Mouse (Mus musculus): ENCODE results near the gene Mtch1.
"Not testable (repeated sequence)": the region's sequence is repeated elsewhere in the genome, so short reads cannot be mapped to it uniquely, and the experiment has no call there.

Gene Mtch1

GRCm38 (mm10) chr17:29361982-29362691, 14.4 kb upstream of the Mtch1 start:
- peak; percentile 45 for DNase-seq (ENCODE audit: low read depth, low spot score)

- no peak for DNase-seq (ENCODE audit: low read depth, low spot score)
These were observed 13.1 kb upstream of the Mtch1 start, which contains the start of gene Fgd2 for GRCm38 (mm10) chr17:29360761-29361221. TSS of gene Fgd2 (plus strand) at chr17:29360914.

DNA sequence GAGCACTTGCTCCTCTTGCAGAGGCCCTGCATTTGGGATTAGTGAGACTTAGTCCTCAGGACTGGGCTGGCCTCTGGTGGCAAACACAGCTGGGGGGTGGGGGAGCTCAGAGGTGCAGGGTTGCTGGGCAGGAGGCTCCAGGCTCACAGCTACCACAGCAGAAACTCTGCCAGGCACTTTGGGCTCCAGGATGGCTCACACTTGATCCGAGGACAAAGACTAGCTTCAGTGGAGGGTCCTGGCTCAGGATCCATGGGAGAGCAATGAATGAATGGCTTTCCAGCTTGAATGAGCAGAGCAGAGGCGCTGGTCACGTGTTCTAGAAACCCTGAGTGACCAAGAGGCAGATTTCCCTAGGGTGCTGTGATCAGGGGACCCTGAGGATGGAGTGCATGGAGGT, 11.2 kb upstream of the Mtch1 start:
- DNase-seq (ENCODE audit: low read depth, low spot score) = no peak

GRCm38 (mm10) chr17:29356882-29357281, 9.1 kb upstream of the Mtch1 start:
- no peak for DNase-seq (ENCODE audit: low read depth, low spot score)

DNA sequence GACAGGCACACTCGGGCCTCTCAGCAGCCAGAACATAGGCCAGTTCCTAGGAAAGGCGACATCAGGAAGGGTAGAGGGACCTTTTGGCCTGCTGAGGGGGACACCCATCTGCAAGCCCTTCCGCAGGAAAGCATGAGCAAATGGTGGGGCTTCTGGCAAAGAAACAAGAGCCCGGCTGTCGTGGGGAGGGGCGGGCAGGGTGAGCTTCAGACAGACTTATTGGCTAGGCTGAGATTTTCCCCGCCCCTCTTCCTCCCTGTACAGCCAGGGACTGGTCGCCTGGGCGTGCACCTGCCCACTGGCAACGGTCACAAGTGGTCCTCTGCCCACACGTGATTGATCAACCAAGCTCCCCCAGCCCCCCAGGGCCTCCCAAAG, 8.7 kb upstream of the Mtch1 start:
- DNase-seq (ENCODE audit: low read depth, low spot score) = no peak

DNA sequence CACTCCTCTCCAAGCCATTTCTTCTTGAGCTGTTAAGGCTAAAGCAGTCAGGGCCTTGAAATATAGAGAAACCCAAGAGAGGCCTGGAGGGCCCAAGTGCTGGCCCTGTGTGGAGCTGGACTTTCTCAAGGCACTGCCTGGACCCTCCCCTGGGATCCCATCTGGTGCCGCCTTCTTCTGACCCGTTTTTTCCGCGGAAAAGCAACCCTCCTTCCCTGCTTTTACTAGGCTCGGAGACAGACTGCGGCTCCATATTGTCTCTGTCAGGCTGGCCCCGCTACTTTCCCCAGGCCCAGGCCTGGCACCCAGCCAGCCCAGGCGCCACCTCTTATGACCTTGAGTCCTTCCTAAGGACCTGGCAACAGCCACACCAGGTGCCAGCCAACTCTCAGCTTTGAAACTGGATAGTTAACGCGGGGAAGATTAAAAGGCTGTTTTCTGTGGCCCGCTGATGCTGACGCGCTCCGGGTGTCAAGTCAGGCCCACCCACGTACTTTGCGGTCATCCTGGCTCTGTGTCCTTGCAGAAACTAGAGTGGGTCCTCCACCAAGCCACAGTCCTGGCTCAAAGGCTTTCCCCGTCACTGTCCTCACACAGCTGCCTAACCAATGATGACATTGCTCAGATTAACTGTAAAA, 8.2 kb upstream of the Mtch1 start:
- DNase-seq (ENCODE audit: low read depth, low spot score) = no peak

- no peak for DNase-seq (ENCODE audit: low read depth, low spot score)
These were observed 7.7 kb upstream of the Mtch1 start for GRCm38 (mm10) chr17:29355461-29355840.

DNA sequence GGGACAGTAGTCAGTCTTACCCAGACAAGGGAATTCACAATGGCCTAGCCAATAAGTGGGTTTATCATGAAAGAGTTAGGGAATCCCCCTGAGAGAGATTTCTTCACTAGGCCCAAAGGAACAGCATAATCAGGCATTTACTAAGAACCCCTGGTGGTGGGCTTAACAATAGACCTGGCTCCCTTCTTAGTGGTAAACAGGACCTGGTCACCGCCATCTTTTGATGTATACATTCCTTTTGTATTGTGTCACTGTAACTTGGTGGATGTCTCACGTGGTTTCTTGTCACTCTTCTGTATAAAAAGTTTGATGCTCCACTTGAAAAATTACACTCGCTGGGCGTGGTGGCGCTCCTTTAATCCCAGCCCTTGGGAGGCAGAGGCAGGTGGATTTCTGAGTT, 3.3 kb upstream of the Mtch1 start:
- not testable (repeated sequence) for DNase-seq (ENCODE audit: low read depth, low spot score)

- DNase-seq (ENCODE audit: low read depth, low spot score) = no peak
These were observed 1.3 kb upstream of the Mtch1 start for GRCm38 (mm10) chr17:29348996-29349395.

DNA sequence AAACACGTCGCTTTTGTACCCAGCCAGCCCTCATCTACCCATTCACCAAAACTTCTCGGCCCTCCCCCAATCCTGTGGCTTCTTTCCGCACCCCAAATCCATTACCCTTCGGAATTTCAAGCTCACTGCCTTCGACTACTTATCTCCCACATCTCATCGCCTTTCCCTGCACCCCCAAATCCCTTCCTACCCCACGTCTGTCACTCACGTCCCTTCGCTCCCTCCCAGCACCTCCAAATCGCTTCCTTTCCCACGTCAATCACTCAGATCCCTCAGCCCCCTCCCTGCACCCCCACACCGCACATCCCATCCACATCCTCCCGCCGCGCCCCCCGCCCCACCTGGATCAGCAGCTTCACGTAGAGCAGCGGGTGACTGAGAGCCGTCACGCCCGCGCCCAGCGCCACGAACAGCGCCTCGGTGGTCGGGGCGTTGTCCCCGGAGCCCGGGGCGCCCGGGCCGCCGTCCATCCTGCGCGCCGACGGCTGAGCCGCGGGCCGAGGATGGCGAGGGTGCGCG, 549 bp downstream of the Mtch1 start:
- DNase-seq (ENCODE audit: low read depth, low spot score) = no peak

GRCm38 (mm10) chr17:29346496-29347125, 1.1 kb downstream of the Mtch1 start:
- peak; percentile 43 for DNase-seq (ENCODE audit: low read depth, low spot score)

DNA sequence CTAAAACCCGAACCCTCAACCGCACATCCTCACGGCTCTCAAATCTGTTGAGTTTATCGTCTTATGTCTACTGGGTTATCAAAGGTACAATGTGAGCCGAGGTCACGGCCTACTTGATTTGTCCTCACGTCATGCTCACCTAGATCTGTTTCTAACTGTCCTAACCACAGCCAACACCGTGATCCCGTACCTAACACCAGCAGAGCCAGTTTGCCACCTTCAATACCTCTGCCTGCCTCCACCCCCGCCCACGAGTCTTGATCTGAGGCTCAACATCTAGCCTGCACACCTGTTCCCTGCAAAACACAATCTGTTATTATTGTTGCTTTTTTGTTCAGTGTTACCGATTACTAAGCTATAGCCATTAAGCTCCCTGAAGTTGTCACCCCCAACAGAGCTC, 2.5 kb downstream of the Mtch1 start:
- no peak for DNase-seq (ENCODE audit: low read depth, low spot score)

DNA sequence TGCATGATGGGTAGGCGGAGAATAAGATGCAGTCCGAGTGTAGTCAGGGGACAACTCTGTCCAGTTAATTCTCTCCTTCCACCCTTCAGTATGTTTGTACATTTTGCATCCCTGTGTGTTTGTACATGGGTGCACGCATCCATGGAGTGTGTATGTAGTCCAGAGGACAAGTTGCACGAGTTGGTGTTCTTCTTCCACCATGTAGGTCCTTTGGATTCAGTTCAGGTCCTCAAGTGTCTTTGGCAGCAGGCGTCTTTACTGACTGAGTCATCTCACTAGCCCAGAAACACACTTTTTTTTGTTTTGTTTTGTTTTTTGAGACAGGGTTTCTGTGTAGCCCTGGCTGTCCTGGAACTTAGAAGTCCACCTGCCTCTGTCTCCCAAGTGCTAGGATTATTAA, 4.5 kb downstream of the Mtch1 start:
- DNase-seq (ENCODE audit: low read depth, low spot score) = no peak

- no peak for DNase-seq (ENCODE audit: low read depth, low spot score)
These were observed 5.5 kb downstream of the Mtch1 start for GRCm38 (mm10) chr17:29342010-29342910.

GRCm38 (mm10) chr17:29341591-29342003, 6.1 kb downstream of the Mtch1 start:
- peak; percentile 70 for DNase-seq (ENCODE audit: low read depth, low spot score)

DNA sequence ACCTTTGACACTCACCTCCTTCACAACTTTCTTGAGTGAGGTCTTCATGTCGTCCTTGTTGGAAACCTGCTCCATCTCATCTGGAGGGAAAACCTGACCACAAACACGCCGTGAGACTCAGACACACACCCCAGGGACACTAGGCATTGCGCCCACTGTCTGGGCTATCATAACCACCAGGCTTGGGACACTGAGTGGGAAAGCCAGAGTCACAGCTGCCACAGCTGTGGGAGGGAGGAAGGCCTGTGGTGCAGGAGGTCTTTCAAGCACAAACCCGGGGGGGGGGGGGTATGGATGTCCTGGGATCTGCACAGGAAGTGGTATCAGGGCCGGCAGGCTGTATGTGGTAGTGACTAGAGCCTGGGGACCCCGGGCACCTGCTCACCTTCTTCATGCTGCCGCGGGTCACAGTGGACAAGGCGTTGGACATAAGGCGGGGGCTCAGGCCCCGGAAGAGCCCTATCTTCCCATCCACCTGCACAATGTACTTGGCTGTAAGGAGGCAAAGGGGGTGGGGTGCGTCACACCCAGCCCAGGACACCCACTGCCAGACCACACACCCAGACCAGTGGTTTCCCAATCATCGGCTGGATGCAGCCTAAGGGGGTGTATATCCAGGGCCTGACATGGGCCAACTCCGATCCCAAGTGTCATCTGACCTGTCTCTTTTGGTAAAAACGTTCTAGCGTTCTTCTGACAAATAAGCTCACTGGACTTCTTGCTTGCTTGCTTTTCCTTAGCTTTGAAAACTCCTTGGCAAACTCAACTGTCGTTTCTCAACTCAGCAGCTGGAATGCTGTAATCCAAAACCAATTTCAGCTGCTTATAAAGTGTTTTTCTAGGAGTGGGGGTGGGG, 7.1 kb downstream of the Mtch1 start:
- no peak for DNase-seq (ENCODE audit: low read depth, low spot score)

DNA sequence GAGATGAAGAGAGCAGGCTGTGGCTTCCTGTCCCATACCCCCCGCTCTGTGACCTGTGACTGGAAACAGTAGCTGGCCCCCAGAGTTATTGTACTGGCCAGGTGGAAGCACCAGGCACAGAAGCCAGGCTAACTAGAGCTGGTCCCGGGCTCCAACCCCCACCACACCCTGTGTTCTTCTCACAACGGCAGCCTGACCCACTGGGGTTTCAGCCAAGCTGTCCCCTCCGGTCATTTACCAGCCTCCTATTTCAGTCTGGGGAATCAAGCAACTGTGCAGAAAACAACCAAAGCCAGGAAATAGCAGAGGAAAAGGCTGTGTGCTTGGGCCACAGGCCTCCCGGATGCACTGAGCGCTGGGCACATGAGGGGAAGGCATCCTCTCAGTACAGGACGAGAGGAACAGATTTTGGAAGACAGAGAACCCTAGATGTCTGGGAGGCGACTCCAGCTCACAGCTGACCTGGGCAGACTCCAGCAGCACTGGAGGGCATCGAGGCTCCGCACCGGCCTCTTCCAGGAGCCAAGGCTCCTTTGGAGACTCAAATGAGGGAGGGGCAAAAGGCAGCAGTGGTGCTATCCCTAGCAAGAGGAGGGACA, 8.5 kb downstream of the Mtch1 start:
- no peak for DNase-seq (ENCODE audit: low read depth, low spot score)

GRCm38 (mm10) chr17:29337979-29338823, 9.5 kb downstream of the Mtch1 start:
- DNase-seq (ENCODE audit: low read depth, low spot score) = no peak

- no peak for DNase-seq (ENCODE audit: low read depth, low spot score)
These were observed 11.3 kb downstream of the Mtch1 start for GRCm38 (mm10) chr17:29336266-29336990.
